Mouse (Mus musculus): ENCODE data around the gene Nol12. TPM values are rescaled to one million over a fixed set of nuclear protein-coding genes. Genes with fewer than 3 reads are reported as not detected.

Nol12 gene
- total RNA-seq (2017) = 27.8 and 29.7 TPM in 2 replicates

DNA sequence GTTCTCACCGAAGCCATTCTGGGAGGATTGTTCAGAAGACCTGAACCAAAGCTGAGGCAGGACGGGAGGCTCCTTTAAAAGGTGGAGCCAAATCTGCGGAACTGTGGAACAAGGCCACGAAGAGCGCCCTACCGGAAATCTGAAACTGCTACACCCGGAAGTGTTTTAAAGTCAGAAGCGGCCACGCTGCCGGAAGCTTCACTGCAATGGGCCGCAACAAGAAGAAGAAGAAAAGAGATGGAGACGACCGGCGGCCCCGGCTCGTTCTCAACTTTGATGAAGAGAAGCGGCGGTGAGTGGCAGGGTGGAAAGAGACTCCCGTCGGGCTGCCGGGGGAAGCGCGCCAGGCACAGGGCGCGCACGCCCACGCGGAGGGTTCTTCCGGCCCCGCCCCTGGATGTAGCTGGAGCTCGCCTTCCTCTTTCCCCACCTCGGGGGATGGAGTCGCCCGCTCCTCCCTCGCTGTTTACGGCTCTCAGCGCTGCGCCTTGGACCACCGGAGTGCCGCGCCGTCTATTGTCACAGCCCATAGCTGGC is at the start of gene Nol12:
Gene Nol12 (plus strand): TSS at position 150 of the 537 bp plus-strand sequence.
- peak; percentile 82 for ATAC-seq (replicated peaks; ENCODE audit: low read depth, poor library complexity, severe bottlenecking)

DNA sequence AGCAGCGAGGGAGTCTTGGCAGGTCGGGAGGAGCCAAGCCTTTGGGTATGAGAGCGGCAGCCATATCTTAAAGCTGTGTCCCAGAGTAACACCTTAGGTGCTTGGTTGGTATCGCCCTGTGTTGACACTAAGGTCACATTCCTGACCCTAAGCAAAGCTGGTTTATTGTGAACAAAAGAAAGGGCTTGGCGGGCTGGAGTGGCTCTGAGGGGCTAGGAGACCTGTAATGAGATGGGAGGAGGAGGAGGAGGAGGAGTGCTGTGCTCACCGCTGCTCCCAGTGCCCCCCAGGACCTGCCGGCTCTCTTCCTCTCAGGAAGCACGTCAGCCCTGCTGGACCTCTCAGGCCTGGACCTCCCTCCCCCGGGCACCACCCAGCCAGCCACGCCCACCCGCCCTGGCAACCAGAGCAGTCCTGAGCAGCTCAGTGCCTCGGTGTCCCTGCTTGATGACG is 45.3 kb upstream of the Nol12 start:
- no peak for ATAC-seq (replicated peaks; ENCODE audit: low read depth, poor library complexity, severe bottlenecking)

DNA sequence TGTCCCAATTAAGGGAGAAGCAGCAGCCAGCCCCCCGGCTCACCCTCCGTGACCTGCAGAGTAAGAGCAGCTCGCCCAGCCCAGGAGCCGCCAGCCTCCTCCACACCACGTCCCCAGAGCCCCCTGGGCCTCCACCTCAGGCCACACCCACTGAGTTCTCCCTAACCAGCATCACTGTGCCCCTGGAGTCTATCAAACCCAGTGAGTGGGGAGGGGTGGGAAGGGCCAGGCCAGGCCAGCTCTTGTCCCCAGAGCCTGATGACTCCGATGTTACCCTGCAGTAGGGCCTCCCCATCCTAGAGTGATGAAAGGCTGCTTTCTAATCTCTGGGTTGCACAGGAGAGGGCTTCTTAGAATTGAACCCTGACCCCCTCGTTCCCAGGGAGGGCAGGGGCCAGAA is 42.3 kb upstream of the Nol12 start:
- no peak for ATAC-seq (replicated peaks; ENCODE audit: low read depth, poor library complexity, severe bottlenecking)

DNA sequence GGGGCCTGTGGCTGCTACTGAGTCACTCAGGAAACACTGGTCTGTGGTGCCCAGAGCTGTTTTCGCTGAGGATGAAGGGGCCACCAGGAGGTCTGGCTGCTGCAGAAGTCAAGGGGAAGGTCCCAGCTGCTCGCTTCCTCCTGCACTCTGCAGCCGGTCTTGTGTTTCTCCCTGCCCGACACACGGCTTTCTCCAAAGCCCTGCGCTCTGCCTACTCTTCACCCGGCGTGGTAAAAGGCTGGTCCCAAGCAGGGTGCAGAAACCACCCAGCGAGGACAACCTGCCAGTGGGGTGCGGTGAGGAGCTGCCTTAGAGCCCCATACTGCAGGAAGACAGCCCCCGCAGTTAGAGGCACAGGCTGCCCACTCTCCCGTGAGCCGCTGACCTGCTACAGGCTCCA is 40.0 kb upstream of the Nol12 start:
- peak; percentile 15; the same call in 1 of the 2 replicates for ATAC-seq (replicated peaks; ENCODE audit: low read depth, poor library complexity, severe bottlenecking)

DNA sequence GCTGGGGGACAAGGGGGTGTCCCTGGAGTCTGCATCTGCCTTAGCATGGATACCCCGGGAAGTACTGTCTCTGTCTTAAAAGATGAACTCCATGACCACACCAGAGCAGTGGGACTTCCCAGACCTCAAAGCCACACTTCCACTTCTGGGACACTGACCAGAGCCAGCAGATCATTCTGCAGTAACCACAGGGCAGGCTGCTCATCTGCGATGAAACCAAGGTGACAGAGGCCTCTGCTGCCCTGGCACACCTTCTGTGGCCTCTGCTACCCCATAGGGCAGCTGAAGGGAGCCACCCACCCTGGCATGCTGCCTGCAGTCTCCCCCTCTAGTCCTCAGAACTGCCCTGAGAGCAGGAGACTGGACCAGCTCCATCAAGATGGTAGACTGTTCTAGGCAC is 39.0 kb upstream of the Nol12 start:
- ATAC-seq (replicated peaks; ENCODE audit: low read depth, poor library complexity, severe bottlenecking) = 0 out of 2 replicates have a peak, but pooled peaks have one; percentile 3

DNA sequence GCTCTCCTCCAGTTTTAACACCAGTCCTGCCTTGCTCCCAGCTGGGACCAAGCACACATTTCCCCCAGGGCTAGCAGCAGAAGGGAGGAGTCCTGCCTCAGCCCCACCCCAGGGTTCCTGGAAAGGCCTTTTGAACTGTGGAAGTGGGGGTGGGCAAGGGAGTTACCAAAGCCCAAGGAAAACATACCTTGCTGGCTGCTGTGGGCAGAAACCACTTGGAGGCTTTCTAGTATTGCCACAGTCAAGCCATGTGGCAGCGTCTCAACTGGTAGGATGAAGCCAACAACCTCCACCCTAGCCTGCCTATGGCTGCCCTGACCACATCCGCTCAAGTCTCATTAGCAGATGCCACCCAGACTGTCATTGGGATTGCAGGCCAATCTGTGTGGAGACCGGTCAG is 38.6 kb upstream of the Nol12 start:
- ATAC-seq (replicated peaks; ENCODE audit: low read depth, poor library complexity, severe bottlenecking) = peak; percentile 24

DNA sequence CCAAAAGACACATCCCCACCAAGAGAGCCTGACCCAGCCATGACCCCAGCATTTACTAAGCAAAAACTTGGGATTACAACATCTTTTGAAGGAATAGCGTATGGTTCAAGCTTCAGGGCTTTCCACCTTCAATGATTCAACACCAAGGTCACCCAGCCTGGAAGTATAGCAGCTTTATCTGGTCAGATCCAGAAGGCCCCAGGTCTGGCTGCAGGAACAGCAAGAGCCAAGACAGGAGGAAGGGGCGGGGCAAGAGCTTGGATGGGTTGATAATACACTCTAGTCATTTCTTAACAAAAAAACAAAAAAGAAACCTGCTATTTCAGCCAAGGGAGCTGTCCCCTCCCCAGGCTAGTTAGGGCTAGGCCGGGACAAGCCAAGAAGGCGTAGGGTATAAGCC is 37.2 kb upstream of the Nol12 start:
- no peak for ATAC-seq (replicated peaks; ENCODE audit: low read depth, poor library complexity, severe bottlenecking)

DNA sequence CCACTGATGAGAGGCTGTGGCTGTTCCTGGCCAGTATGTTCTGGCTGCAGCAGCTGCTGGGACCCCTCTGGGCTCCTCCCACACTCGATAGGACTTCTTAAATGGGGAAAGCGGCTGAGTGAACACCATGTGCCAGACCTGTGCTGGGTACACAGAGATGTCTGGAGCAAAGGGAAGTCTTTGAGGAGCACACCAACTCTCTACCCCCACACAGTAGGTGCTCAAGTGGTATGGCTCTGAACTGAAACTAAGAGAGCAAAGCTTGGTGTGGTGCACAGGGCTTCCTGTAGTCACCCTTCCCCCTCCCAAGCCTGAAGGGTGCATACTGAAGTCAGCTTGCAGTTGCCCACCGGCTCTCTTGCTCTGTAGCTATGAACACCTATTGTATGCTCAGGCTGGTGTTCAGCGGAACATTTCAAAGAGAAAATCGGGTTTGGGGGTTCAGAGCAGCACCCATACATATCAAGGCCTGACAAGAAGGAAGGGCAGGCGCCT is 36.2 kb upstream of the Nol12 start:
- 0 out of 2 replicates have a peak, but pooled peaks have one; percentile 7 for ATAC-seq (replicated peaks; ENCODE audit: low read depth, poor library complexity, severe bottlenecking)

DNA sequence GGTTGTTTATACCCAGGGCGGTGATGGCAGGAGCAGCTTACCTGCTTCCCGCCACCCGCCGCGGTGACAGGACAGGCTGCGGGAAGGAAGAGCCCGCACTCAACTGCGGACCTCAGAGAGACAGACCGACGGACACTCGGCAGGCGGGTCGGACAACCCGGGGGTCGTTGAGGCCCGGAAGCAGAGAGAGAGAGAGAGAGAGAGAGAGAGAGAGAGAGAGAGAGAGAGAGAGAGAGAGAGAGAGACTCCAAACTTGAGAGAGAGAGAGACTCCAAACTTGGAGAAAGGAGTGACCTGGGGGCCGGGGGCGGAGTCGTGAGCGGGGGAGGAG is 35.4 kb upstream of the Nol12 start, which contains the start of gene Gm49510:
Gene Gm49510 (plus strand): TSS at position 259 of the 331 bp plus-strand sequence.
- no peak for ATAC-seq (replicated peaks; ENCODE audit: low read depth, poor library complexity, severe bottlenecking)

DNA sequence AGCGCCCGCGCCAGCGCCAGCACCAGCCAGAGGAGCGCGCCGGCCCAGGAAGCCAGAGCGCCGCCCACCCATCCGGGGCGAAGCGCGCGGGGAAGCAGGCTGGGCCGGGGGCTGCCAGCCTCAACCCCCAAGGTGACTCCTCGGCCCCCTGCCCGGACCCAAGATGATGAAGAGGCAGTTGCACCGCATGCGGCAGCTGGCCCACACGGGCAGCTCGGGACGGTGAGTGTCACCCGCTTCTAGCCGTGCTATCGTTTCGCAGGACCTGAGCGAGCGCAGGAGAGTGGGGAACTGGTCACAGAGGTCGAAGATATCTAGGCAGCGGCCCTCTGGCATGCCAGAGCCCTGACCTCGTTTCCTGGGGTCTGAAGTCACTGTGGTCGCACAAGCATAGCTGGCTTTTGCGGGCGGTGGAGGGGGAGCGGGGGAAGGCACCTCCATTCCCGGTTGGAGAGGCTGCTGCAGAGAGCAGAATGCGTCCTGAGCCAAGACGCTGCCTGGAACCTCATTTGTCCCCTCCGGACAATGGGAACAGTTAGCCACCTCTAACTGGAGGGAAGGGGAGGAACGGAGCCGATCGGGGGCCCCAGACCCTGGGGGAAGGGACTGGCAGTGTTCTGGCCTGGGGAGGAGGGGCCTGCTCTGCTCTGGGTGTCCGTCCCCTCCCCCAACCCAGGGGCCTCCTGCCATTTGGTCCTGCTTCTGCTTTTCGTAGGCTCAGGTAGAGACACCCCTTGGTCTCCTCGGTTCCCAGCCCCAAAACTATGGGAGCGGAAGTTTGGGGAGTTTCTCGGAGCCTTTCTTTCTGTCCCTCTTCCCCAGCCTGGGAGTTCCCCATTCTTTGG is 34.8 kb upstream of the Nol12 start, which contains the start of gene Sh3bp1:
Gene Sh3bp1 (plus strand): TSS at position 29 of the 845 bp plus-strand sequence.
- 0 out of 2 replicates have a peak, but pooled peaks have one; percentile 10 for ATAC-seq (replicated peaks; ENCODE audit: low read depth, poor library complexity, severe bottlenecking)

DNA sequence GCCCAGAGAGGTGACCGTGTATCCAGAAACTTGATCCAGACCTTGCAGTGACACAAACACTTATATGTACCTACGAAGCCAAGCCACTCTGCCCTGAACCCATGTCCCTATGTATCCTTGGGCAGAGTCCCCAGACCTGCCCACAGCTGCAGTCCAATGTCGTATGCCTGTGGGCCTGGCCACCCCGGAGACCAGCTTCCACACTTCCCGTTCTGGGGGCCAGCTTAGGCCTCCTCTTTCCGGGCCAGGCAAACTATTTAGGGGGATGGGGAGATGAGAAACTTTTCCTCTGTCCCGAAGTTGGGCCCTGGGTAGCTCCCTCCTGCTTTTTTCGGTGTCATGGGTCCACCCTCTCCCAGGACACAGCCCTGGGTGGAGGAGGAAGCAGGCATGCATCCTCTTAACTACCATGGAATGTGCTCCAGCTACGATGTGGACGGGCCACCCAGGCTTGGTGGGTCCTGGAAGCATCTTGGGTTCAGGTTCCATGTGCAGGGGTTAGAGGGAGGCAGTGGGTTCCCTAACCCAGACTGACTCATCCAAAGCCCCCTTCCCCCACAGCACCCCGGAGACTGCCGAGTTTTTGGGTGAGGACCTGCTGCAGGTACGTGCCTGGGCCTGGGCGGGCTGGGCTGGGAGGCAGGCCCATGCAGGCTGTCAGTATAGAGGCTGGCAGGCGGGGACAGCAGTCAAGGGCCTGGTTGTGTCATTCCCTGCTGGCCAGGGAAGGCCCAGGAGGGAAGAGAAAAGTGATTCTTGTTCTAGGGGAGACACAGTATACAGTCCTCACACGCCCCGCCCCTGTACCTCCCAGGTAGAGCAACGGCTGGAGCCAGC is 33.9 kb upstream of the Nol12 start:
- ATAC-seq (replicated peaks; ENCODE audit: low read depth, poor library complexity, severe bottlenecking) = no peak; the same call in 1 of the 2 replicates

DNA sequence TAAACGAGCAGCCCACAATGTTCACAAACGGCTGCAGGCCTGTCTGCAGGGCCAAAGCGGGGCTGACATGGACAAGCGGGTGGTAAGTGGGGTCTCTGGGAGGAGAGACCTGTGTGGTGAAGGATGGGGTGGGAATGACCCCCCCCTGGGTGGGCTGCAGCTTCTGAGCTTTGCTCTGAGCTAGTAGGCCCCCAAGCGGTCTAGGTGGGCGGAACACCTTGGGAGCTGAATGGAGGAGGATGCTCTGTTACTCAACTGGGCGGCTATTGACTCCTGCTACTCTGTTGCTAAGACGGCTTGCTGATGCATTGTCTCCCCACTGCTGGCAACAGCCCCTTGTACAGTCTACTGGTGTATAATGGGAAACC is 33.3 kb upstream of the Nol12 start:
- no peak for ATAC-seq (replicated peaks; ENCODE audit: low read depth, poor library complexity, severe bottlenecking)

DNA sequence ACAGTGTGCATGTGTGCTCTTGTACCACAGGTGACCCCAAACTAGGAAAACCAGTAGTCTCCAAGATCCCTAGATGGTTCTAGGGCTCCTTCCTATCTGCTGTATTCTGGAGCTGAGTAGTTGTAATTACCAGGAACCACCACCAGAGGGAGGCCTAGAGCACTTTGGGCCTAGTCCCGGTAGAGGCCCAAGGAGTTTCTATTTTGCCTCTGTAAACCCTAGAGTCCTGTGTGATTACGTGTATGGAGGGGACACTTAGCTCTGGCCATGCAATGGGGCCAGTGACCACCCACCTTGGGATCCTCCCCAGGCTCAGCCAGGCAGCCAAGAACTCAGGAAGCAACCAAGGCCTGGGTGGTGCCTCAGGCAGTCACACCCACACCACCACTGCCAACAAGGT is 31.5 kb upstream of the Nol12 start:
- peak; percentile 49 for ATAC-seq (replicated peaks; ENCODE audit: low read depth, poor library complexity, severe bottlenecking)

DNA sequence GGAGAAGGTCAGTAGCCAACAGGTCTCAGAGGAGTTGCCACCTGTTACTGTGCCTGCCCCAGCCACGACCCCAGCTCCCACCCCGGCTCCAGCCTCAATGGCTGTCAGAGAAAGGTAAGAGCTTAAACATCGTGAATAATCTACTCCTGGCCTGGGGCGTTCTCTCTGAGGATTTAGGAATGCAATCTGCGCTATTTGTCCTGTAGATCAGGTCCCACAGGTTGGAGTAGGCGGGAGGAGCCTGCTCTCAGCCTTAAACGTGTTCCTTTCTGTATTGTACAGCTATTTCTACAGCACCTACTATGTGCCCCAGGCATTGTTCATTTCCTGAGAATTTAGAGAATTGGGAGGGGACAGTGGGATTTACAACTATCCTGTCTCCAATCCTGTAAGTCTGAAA is 26.3 kb upstream of the Nol12 start:
- ATAC-seq (replicated peaks; ENCODE audit: low read depth, poor library complexity, severe bottlenecking) = no peak

DNA sequence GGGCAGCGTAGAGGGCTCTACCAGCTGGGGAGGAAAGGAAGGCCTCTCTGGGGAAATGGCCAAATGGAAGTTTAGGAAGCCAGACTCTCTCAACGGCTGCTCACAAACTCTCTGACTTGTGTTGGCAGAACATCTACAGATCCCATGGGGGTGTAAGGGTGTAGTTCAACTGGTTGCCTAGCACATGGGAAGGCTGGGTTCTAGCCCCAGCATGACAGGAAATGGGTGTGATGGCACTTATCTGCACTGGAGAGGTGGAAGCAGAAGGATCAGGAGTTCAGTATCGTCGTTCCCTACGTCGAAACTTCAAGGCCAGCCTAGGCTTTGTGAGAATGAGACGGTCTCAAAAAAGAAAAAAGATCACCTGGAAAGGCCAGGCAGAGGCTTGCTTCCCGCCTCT is 25.8 kb upstream of the Nol12 start:
- no peak for ATAC-seq (replicated peaks; ENCODE audit: low read depth, poor library complexity, severe bottlenecking)

DNA sequence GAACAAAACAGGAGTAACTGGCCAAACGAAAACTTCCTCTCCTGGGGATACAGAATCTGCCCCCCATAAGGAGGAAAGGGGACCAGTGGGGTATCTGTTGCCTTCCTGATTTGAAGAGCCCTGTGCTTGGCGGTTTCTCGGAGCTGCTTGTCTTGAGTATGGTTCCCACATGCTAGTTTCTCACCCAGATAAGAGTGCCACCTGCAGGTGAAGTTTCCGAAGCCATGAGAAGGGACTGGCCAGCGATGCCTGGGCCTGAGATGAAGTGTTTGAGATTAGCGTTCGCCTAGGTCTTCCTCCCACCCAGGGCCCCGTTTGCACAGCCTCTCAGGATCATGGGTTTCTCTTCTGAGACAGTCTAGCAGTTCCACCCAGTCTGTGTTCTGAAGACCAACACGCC is 22.7 kb upstream of the Nol12 start:
- ATAC-seq (replicated peaks; ENCODE audit: low read depth, poor library complexity, severe bottlenecking) = no peak

DNA sequence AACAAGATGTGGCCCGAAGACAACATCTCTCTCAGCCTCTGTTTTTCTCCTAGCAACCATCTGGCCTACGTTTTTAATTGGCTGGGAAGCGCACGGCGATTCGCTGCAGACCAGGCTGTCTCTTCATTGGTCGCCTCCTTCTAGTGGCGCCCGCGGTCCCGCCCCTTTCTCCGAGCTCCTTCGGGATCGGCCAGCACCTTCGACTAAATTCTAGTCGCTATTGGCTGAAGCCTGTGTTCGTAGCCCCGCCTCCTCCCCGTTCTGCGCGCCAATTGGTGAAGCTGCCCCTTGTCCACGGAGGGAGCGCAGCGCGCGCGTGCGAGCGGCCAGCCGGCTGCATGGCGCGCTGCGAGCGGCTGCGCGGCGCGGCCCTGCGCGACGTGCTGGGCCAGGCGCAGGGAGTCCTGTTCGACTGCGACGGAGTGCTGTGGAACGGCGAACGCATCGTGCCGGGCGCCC is 21.1 kb upstream of the Nol12 start, which contains the start of gene Pdxp:
Gene Pdxp (plus strand): TSS at position 288 of the 459 bp plus-strand sequence.
- ATAC-seq (replicated peaks; ENCODE audit: low read depth, poor library complexity, severe bottlenecking) = peak; percentile 88

DNA sequence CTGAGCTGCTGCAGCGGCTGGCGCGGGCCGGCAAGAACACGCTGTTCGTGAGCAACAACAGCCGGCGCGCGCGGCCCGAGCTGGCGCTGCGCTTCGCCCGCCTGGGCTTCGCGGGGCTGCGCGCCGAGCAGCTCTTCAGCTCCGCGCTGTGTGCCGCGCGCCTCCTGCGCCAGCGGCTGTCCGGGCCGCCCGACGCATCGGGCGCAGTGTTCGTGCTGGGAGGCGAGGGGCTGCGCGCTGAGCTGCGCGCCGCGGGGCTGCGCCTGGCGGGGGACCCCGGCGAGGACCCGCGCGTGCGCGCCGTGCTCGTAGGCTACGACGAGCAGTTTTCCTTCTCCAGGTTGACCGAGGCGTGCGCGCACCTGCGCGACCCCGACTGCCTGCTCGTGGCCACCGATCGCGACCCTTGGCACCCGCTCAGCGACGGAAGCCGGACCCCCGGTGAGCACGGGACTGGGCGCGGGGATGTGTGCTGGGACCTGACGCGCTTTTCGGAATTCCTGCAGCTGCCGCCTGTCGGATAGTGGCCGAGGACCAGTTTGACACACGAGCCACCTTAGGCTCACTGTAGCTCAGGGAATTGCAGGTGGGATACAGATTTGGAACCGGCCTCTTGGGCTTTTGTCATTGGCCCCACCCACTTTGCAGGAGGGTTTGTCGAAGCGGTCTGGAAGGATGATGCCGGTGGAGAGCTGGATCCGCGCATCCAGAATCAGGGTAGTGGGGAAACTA is 20.5 kb upstream of the Nol12 start:
- ATAC-seq (replicated peaks; ENCODE audit: low read depth, poor library complexity, severe bottlenecking) = no peak

DNA sequence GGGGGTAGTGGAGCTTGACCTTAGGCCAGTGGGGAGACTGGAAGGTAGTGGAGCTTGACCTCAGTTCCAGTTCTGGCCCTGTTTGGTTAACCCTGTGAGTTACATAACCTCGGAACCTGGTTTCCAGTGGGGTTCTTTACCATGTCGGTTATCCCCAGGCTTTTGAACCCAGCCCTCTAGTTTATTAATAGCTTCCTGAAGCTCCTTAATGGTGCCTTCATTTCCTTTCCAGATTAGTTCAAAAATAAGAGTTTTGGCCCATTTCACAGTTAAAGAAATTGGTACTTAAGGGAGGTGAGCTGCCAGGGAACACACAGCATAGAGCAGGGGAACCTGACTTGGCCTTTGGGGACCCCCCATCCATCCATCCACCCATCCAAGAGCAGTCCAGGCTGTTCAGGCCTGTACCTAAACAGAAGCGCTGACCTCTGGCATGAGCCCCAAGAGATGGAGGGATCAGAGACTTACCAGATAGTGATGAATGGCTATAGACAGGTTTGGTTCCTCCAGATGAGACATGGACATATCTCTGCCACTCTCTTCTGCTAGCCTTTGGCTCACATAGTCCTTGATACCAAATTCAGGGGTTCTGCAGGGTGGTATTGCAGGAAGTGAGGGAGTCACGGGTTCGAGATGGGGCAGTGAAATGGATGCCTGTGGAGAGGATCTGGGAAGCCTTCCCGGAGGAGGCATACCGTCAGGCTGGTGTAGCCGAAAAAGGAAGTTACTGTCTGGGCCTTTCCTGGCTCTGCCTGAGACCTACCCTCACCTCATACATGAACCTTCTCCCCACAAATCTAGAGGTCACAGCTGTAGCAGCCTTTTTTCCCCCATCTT is 19.7 kb upstream of the Nol12 start:
- ATAC-seq (replicated peaks; ENCODE audit: low read depth, poor library complexity, severe bottlenecking) = no peak
